Mouse (Mus musculus) CH12.LX (cell line): ENCODE measurements around the gene Slc38a9. TPM values are rescaled to one million over a fixed set of nuclear protein-coding genes. Genes with fewer than 3 reads are reported as not detected.

Experiments used
- DNase-seq: peaks from one replicate; pipeline ENCODE4 v3.0.0-alpha.2; 2013; ENCODE audit errors: extremely low read depth
- H3K27ac ChIP-seq: 2 replicates; pipeline ENCODE4 v1.5.1; 2012; ENCODE audit warnings: low read depth, mild to moderate bottlenecking, control low read depth, moderate library complexity; ENCODE audit not compliant: insufficient read depth
- H3K27me3 ChIP-seq: replicated peaks from 2 replicates; pipeline ENCODE3; 2012; ENCODE audit warnings: inconsistent platforms
- H3K36me3 ChIP-seq, 2 experiments: replicated peaks in 1 of 2; 2 replicates each; pipeline versions ENCODE3 to v1.6.1; 2012; ENCODE audit warnings: inconsistent platforms in 1 of 2, low read length in 1 of 2, mild to moderate bottlenecking in 1 of 2, mixed read lengths in 1 of 2, moderate library complexity in 1 of 2; ENCODE audit not compliant: control insufficient read depth in 1 of 2, insufficient read depth in 1 of 2
- H3K4me1 ChIP-seq, 2 experiments: 2 replicates each; pipeline ENCODE4 v1.6.1; 2012; ENCODE audit warnings: inconsistent platforms in 1 of 2, moderate library complexity in 1 of 2; ENCODE audit not compliant: insufficient read depth in 2 of 2, control insufficient read depth in 1 of 2
- H3K4me2 ChIP-seq: 2 replicates; pipeline ENCODE4 v1.6.1; 2012; ENCODE audit warnings: low read depth, mild to moderate bottlenecking, control low read depth; ENCODE audit not compliant: poor library complexity, insufficient read depth, severe bottlenecking
- H3K4me3 ChIP-seq, 3 experiments: fragments of 150-350 bp in 1 of 3; sonication (generic) in 1 of 3; replicated peaks in 1 of 3; 2 replicates each; pipeline versions ENCODE3 to v1.5.1; 2011 to 2012; ENCODE audit warnings: low read depth in 2 of 3, low read length in 2 of 3, mild to moderate bottlenecking in 2 of 3, moderate library complexity in 2 of 3, control low read depth in 1 of 3, improper control_type of control experiment in 1 of 3, inconsistent platforms in 1 of 3, mixed read lengths in 1 of 3; ENCODE audit not compliant: poor library complexity in 1 of 3
- H3K79me2 ChIP-seq: replicated peaks from 2 replicates; pipeline ENCODE4 v1.6.1; 2012; ENCODE audit warnings: mild to moderate bottlenecking, moderate library complexity; ENCODE audit not compliant: control insufficient read depth, poor library complexity, insufficient read depth, severe bottlenecking; ENCODE audit errors: extremely low read depth
- H3K9ac ChIP-seq: 2 replicates; pipeline ENCODE4 v1.6.1; 2012; ENCODE audit warnings: low read depth, mild to moderate bottlenecking, control low read depth, moderate library complexity; ENCODE audit not compliant: insufficient read depth
- H3K9me3 ChIP-seq: replicated peaks from 2 replicates; pipeline ENCODE3; 2012; ENCODE audit warnings: low read length, inconsistent platforms, mixed read lengths
- BHLHE40 ChIP-seq: IDR thresholded peaks from 2 replicates; pipeline ENCODE4 v1.6.1; 2011; ENCODE audit warnings: mild to moderate bottlenecking, low read depth, low read length, improper control_type of control experiment
- CHD1 ChIP-seq: IDR thresholded peaks from 2 replicates; pipeline ENCODE4 v1.6.1; 2012; ENCODE audit warnings: low read depth, low read length, improper control_type of control experiment, inconsistent platforms
- CTCF ChIP-seq, 2 experiments: IDR thresholded peaks in 1 of 2; conservative IDR thresholded peaks in 1 of 2; 2 replicates each; pipeline ENCODE4 v1.5.1; 2011 to 2012; ENCODE audit warnings: low read depth in 2 of 2, low read length in 2 of 2, improper control_type of control experiment in 1 of 2, inconsistent platforms in 1 of 2, mild to moderate bottlenecking in 1 of 2, moderate library complexity in 1 of 2
- E2F4 ChIP-seq: IDR thresholded peaks from 2 replicates; pipeline ENCODE4 v1.6.1; 2011; ENCODE audit warnings: low read depth, low read length, improper control_type of control experiment; ENCODE audit not compliant: insufficient replicate concordance
- ELF1 ChIP-seq: IDR thresholded peaks from 2 replicates; pipeline ENCODE4 v1.6.1; 2014; ENCODE audit warnings: low read depth, mild to moderate bottlenecking, inconsistent platforms, low read length, improper control_type of control experiment
- GABPA ChIP-seq: IDR thresholded peaks from 2 replicates; pipeline ENCODE4 v1.6.1; 2012; ENCODE audit warnings: low read depth, low read length, improper control_type of control experiment, inconsistent platforms; ENCODE audit not compliant: insufficient replicate concordance
- HCFC1 ChIP-seq: IDR thresholded peaks from 2 replicates; pipeline ENCODE4 v1.6.1; 2012; ENCODE audit warnings: low read depth, mild to moderate bottlenecking, inconsistent platforms, low read length, improper control_type of control experiment
- JUN ChIP-seq: IDR thresholded peaks from 2 replicates; pipeline ENCODE4 v1.6.1; 2011; ENCODE audit warnings: low read depth, mild to moderate bottlenecking, low read length, improper control_type of control experiment, moderate library complexity; ENCODE audit not compliant: insufficient read depth
- MYC ChIP-seq: IDR thresholded peaks from 2 replicates; pipeline ENCODE4 v1.6.1; 2011; ENCODE audit warnings: low read depth, mild to moderate bottlenecking, improper control_type of control experiment, low read length
- NELFE ChIP-seq: IDR thresholded peaks from 2 replicates; pipeline ENCODE4 v1.6.1; 2011; ENCODE audit warnings: low read depth, low read length, improper control_type of control experiment
- POLR2A ChIP-seq: IDR thresholded peaks from 2 replicates; pipeline ENCODE4 v1.6.1; 2011; ENCODE audit warnings: low read depth, mild to moderate bottlenecking, improper control_type of control experiment, low read length
- POLR2AphosphoS2 ChIP-seq: IDR thresholded peaks from 2 replicates; pipeline ENCODE4 v1.6.1; 2011; ENCODE audit warnings: low read depth, low read length, improper control_type of control experiment
- SMC3 ChIP-seq: IDR thresholded peaks from 2 replicates; pipeline ENCODE4 v1.6.1; 2011; ENCODE audit warnings: low read depth, low read length, improper control_type of control experiment
- TCF12 ChIP-seq: IDR thresholded peaks from 2 replicates; pipeline ENCODE4 v1.6.1; 2014; ENCODE audit warnings: low read depth, mild to moderate bottlenecking, inconsistent platforms, low read length, improper control_type of control experiment
- USF1 ChIP-seq: IDR thresholded peaks from 2 replicates; pipeline ENCODE4 v1.6.1; 2014; ENCODE audit warnings: low read depth, mild to moderate bottlenecking, inconsistent platforms, low read length, improper control_type of control experiment
- ZMIZ1 ChIP-seq: IDR thresholded peaks from 2 replicates; pipeline ENCODE4 v1.6.1; 2012; ENCODE audit warnings: low read depth, mild to moderate bottlenecking, inconsistent platforms, low read length, improper control_type of control experiment
- dilution Hi-C: fragments of 300-500 bp; cut with MboI; formaldehyde crosslinking; loops from 2 replicates; pipeline ENCODE4 v1.14.3; 2020; ENCODE audit warnings: low sequenced_read_pairs; ENCODE audit not compliant: extremely low pct_unique_long_range_greater_than_20kb, extremely low pct_ligation_motif_present
- in situ Hi-C: fragments of 300-500 bp; cut with MboI; formaldehyde crosslinking; loops from 3 replicates; pipeline ENCODE4 v1.14.3; 2019; ENCODE audit warnings: low sequenced_read_pairs, low pct_ligation_motif_present, low pct_unique_long_range_greater_than_20kb, mixed read lengths
- polyA plus RNA-seq: library from polyadenylated mRNA; unstranded; fragments of >175 nt; gene quantifications from 2 replicates; pipeline ENCODE4 v1.2.1, GENCODE M21; 2012; ENCODE audit warnings: low read depth; ENCODE audit not compliant: insufficient read length
- total RNA-seq, 2 experiments: library from RNA; depleted of rRNA; stranded (reverse); fragments of 300-350 nt in 1 of 2; fragments of >200 nt in 1 of 2; gene quantifications; 2 replicates each; pipeline ENCODE4 v1.2.3; 2012 to 2014

Slc38a9 gene
- total and polyA plus RNA-seq, 3 experiments, result 7.8 to 10.4 (median 10.0) TPM

DNA sequence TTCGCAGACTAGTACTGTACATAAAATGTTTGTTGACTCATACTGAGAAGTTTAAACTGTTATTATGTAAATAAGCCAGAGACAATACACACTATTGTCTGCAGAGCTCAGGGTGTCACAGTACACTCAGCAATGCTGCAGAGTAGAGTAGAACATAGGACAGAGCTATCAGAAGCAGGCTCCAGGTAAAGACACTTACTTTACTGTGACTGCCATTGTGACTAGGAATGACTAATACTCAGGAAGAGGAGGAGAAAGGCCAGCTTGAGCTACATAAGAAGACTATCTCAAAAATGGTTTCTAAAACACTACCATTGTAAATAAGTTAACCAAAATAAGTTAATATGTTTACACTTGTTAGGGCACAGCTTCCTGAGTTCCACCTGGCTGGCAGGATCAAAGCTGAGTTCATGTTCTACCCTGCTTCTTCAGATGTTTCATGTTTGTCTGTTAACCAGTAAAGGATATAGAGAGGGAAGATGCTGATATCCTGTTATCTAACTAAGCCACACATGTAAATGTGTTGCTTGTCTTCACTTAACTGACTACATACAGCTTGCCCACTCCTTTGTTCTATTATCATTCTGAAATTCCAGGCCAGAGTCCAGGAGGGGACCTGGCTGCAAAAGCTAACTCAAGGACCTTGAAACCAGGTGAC lies 14.9 kb upstream of the Slc38a9 start:
- H3K79me2 ChIP-seq, result no peaks in the 10 kb centered on the region
- TF ChIP-seq SMC3 (no peak), MYC (no peak), POLR2A (no peak), POLR2AphosphoS2 (no peak), GABPA (no peak), USF1 (no peak), CTCF (conservative IDR thresholded peaks at IDR 0.05 in 1 of 2, IDR thresholded peaks at IDR 0.05 in 1 of 2; ENCODE audit: low read depth in 2 of 2, low read length in 2 of 2) (no peak)
- dilution Hi-C loops (no loop called here), in situ Hi-C loops (no loop called here)
- H3K9ac ChIP-seq, result no peak overlapping the region
- H3K4me1 ChIP-seq, result peaks cover 0 to 2% of the 10 kb centered on the region in 2 experiments; a peak in 1 of 4 replicates
- H3K27ac ChIP-seq, result no peak overlapping the region
- H3K27me3 ChIP-seq, result no peaks in the 10 kb centered on the region
- H3K36me3 ChIP-seq, result no peaks in the 10 kb centered on the region
- no peak overlapping the region for H3K4me3 ChIP-seq
- no peak overlapping the region for H3K4me2 ChIP-seq
- H3K9me3 ChIP-seq, result no peaks in the 10 kb centered on the region
- no peak for DNase-seq

DNA sequence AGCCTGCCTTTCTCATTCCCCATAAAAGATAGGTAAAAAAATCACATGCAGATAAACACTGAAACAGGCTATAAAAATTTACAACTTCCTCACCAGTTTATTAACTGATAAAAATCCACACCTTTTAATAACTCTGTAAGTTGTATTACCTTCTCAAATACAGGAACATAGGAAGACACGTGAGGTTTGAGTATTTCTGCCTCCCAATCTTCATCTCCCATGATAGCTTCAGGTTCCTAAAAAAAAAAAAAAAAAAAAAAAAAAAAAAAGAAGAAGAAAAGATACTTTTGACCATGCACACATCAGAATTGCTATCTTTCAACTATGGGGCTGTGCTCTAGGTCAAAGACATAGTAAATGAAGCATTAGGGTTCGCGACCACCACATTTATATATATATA lies 9.4 kb upstream of the Slc38a9 start:
- Histone ChIP-seq H3K27ac (no peak overlapping the region), H3K4me3 (no peak overlapping the region), H3K9me3 (peaks cover 8% of the 10 kb centered on the region), H3K4me1 (peaks cover 0 to 2% of the 10 kb centered on the region in 2 experiments; a peak in 1 of 4 replicates), H3K36me3 (no peaks in the 10 kb centered on the region), H3K79me2 (no peaks in the 10 kb centered on the region), H3K4me2 (no peak overlapping the region), H3K27me3 (no peaks in the 10 kb centered on the region), H3K9ac (no peak overlapping the region)
- no peak for TF ChIP-seq ELF1
- no peak for TF ChIP-seq E2F4
- no peak for TF ChIP-seq TCF12
- no peak for TF ChIP-seq CHD1
- TF ChIP-seq NELFE, result no peak
- no peak for TF ChIP-seq HCFC1
- no peak for TF ChIP-seq BHLHE40
- no peak for TF ChIP-seq ZMIZ1
- TF ChIP-seq GABPA, result no peak
- TF ChIP-seq JUN, result no peak
- dilution Hi-C loops, result no loop called here
- DNase-seq, result no peak
- in situ Hi-C loops, result no loop called here
